Mouse (Mus musculus): ENCODE data around the gene Nkiras1.

The Nkiras1 gene

DNA sequence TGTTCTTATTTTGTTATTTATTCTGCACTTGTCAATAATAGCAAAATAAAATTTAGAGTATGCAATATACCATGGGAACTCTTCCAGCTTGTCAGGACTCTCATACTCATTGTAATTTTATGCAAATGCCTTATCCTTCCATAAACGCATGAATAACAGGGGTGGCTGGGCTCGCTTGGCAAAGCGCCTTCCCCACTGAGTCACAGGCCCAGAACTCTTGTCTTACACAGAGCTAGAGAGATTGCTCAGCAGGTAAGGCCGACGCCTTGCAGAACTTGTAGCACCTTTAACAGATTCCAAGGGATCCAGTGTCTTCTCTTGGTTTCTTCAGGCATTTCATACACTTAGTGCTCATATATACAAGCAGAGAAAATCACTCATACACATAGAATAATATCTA, 9.4 kb downstream of the Nkiras1 start:
- DNase-seq, result no peak

DNA sequence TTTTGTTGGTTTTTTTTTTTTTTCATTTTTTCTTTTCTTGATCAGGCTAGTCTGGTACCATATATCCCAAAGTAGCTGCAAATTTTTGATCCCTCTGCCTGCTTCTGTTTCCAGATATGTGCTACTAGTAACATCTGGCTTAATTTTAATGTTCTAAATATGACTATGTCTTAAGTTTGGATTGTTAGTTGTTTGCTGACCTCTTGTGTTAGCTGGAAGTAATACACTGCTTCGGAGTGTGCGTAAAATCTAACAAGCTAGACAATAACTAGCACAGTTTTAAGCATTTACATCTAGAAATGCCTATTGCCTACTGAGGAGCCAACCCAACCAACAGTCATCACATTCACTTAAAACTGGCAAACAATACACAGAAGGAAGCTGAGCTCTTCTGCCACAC, 13.6 kb downstream of the Nkiras1 start:
- DNase-seq, result no peak

DNA sequence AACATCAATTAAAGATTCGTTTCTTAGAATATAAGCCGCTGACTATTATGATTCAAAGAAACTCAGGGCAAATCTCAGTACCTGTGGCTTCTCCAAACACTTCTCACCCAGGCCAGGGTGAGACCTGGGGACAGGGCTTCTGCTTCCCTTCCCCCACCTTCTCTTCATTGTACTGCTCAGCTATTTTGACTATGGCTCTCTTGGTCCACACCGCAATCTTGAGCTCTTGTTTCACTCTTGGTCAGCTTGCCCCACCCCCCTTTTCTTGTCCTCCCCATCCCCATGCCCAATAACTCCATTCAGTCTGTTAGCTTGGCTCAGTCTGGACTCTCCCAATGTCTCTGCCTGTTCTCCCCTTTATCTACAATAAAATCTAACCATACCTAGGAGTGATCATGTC, 14.5 kb downstream of the Nkiras1 start:
- no peak for DNase-seq

GRCm38 (mm10) chr14:18286441-18286840, 15.5 kb downstream of the Nkiras1 start:
- DNase-seq, result no peak

- DNase-seq, result no peak
Measured at GRCm38 (mm10) chr14:18287391-18287790, 16.5 kb downstream of the Nkiras1 start.

DNA sequence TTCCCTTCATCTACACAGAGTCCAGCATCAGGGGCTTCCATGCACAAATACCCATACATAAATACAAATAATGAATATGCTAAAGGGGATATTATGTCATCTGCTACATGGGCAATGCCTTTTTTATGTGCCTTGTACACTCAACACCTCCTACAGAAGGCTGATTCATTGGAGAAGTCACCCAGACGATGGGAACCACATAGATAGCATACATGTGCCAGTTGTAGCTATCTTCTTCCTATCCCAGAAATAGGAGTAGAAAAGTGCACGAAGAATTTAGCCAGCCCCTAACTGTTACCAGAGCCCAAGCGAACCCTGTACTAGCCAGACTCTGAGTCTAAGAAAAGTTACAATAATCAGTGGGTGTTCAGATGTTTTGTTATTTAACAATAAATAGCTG, 21.2 kb downstream of the Nkiras1 start:
- DNase-seq, result no peak

GRCm38 (mm10) chr14:18292578-18292977, 21.6 kb downstream of the Nkiras1 start:
- DNase-seq, result no peak

DNA sequence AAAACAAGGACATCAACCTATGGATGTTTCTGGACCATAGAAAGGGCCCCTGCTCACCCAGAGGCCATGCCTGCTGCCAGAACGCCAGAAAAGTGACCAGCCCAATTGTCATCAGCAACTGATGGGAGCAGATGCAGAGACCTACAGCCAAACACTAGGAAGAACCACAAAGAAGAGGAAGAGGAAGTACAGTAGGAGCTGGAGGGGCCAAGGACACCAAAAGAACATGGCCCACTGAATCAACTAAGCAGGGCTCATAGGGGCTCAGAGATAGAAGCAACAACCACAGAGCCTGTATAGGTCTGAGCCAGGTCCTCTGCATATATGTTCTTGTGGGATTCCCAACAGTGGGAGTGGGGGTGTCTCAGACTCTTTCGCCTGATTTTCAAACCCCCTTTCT, 26.5 kb downstream of the Nkiras1 start:
- DNase-seq, result no peak

DNA sequence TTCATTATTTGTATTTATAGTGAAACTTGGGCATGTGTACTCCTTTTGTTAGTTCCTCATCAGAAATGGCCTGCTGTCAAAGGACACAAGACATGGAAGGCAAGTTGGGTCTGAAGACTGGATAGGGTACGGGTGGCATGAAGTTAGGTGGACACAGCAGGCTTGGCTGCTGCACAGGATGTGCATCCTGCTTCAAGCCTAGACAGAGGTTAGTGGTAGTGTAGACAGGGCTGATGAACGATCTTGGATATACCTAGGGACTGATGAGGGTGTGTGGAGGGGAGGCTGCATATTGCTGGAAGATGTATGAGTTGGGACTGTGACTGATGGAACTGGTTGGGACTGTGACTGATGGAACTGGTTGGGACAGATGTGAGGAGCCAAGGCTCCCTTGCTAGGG, 27.9 kb downstream of the Nkiras1 start:
- no peak for DNase-seq

- no peak for DNase-seq
Measured at GRCm38 (mm10) chr14:18300676-18301075, 29.7 kb downstream of the Nkiras1 start.

- DNase-seq, result no peak
Measured at GRCm38 (mm10) chr14:18301591-18301990, 30.7 kb downstream of the Nkiras1 start.

DNA sequence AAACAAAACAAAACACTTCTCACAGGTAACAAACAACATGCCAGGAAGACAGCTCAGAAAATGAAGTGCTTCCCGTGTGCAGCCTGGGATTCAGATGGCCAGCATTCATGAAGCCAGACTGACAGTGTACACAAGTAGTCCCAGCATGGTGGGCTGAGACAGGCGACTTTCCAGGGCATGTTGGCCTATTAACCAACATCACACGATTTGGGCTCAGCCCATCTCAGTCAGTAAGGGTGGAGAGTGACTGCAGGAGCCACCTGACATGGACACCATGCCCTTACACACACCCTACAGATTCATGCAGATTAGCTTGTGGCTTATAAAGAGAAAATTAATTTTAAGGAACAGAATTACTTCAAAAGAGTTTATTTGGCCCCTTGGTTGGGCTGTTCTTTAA, 31.8 kb downstream of the Nkiras1 start:
- no peak for DNase-seq

GRCm38 (mm10) chr14:18303262-18303661, 32.3 kb downstream of the Nkiras1 start:
- peak; percentile 16 to 24 for DNase-seq

GRCm38 (mm10) chr14:18304165-18304564, 33.2 kb downstream of the Nkiras1 start:
- DNase-seq, result no peak

DNA sequence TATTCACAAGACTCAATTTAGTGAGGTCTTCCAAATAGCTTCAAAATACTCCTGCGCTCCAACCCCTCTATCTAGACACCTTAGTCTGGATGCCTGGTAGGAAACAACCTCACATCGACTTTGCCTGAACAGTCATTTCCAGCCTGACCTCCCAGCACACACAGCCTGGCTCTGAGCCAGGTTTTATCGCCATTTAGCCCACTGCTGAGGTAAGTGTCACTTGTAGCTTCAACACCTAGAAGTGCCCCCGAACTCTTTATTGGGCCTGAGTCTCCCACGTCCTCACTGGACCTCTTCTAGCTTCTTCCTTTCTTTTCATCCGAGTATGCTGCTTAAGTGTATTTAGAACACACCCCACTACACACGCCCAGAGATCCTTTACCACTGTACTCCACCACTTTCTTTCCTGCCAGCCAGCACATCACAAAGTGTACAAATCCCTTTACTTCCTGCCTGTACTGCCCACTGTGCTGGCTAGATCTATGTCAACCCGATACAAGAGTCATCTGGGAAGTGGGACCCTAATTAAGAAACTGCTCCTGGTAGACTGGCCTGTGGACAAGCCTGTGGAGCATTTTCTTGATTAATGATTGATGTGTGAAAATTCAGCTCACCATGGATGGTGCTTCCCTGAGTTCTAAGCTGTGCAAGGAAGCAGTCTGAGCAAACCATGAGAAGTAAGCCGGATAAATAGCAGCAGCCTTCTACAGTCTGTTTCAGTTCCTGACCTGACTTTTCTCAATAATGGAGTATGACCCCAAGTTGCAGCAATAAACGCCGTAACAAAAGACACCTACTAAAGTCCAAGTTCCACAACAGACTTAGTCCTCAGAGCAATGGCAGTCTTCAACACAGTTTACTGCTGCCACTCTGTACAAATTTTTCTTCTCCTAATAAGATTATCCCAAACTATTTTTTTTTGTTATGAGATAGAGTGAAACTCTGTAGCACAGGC, 46.8 kb downstream of the Nkiras1 start:
- DNase-seq, result no peak

- peak; percentile 17 to 36 for DNase-seq
Measured at GRCm38 (mm10) chr14:18326968-18327672, 56.2 kb downstream of the Nkiras1 start.

GRCm38 (mm10) chr14:18330789-18331692, 60.1 kb downstream of the Nkiras1 start:
- peak in 1 of 2 experiments; percentile 40 for DNase-seq

GRCm38 (mm10) chr14:18331693-18332131, 60.8 kb downstream of the Nkiras1 start, which contains the start of gene Ube2e1:
Ube2e1 (minus strand) TSS chr14:18331859.
- peak; percentile 64 to 66 for DNase-seq
